Mouse (Mus musculus) testis, adult 2 months (tissue): ENCODE results near the gene Psap.
"Not testable (repeated sequence)": the region's sequence is repeated elsewhere in the genome, so short reads cannot be mapped to it uniquely, and the experiment has no call there.

Source experiments
- CTCF ChIP-seq: fragments of 200-500 bp; IDR thresholded peaks from 2 replicates; pipeline ENCODE4 v1.5.1; 2012; ENCODE audit warnings: low read depth, mild to moderate bottlenecking, inconsistent platforms, low read length, moderate library complexity; ENCODE audit not compliant: control insufficient read depth, insufficient read depth, insufficient replicate concordance
- POLR2A ChIP-seq: fragments of 200-500 bp; IDR thresholded peaks from 2 replicates; pipeline ENCODE4 v1.6.1; 2012; ENCODE audit warnings: low read depth, mild to moderate bottlenecking, inconsistent platforms, low read length, moderate library complexity; ENCODE audit not compliant: control insufficient read depth

DNA sequence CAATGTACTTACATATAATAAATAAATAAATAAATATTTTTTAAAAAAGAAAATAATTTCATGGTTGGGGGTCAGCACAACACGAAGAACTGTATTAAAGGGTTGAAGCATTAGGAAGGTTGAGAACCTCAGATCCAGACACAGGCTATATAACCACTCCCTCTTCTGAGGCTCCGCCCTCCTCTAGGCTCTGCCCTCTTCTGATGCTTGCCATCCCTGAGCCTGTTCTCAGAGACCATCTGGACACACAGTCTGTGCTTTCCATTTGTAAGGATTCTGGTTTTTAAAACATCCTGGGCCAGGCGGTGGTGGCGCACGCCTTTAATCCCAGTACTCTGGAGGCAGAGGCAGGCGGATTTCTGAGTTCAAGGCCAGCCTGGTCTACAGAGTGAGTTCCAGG, 41.6 kb upstream of the Psap start:
- not testable (repeated sequence) for TF ChIP-seq CTCF, POLR2A
